Mouse (Mus musculus): ENCODE measurements around the gene Atxn2. TPM values are rescaled to one million over a fixed set of nuclear protein-coding genes. Genes with fewer than 3 reads are reported as not detected.
A peak's percentile ranks its signal among the peaks of the same experiment; 100 is the strongest.

Atxn2 gene
- polyA plus RNA-seq, 1 experiment from 2014 or later = 42.0 TPM

DNA sequence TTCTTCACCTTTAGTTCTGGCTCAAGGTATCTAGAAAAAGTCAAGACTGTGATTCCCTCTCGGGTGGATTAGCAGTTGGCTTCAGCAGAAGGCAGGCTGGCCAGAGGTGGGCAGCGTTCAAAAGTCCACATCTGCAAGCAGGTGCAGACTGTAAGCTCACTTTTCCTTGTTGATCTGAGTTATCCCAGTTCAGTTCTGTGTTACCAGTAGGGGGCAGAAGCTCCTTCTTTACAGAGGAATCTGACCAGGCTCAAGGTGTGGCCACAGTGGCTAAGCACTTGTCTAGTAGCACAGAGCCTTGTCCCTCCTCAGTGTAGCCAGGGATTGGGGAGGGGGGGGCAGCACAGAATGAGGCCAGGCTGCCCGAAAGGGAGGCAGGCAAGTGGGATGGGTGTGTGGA lies 103.9 kb downstream of the Atxn2 start:
- Histone ChIP-seq H3K4me3 (no peak overlapping the region), H3K9me3 (no peaks in the 10 kb centered on the region), H3K27ac (no peak overlapping the region), H3K4me1 (replicated peaks) (no peaks in the 10 kb centered on the region), H3K36me3 (peaks cover 98% of the 10 kb centered on the region), H3K27me3 (ENCODE audit: insufficient read depth, poor library complexity, severe bottlenecking) (no peaks in the 10 kb centered on the region)
- 72% methylated on average over 3 of the region's 3 CpGs for WGBS
- peak; percentile 36 for DNase-seq (ENCODE audit: low spot score)

DNA sequence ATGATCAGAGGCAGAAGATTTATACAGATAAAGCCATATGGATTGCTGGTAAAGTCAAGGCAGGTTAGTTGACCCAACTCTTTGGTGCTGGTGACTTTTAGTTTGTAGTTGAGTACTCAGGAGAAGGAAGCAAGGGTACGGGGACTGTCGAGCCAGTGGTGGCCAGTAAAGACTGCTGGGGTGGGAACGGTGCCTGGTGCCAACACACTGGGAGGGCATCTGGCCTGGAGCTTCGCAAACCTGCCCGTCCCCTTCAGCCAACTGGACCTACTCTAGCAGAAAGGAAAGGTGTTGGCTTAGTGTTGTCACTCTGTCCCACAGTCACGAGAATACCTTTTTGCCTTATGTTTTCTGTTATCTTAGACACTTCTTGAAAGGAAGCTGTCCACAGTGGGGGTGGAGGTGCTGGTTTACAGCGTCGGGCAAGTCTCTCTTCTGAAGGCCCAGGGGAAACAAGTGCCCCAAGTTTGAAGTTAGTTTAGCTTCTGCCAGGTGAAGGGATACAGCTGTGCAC lies 104.8 kb downstream of the Atxn2 start:
- H3K27ac ChIP-seq = no peak overlapping the region
- H3K9me3 ChIP-seq = no peaks in the 10 kb centered on the region
- 93% methylated on average over 8 of the region's 8 CpGs for WGBS
- H3K4me1 ChIP-seq (replicated peaks) = 0 out of 2 replicates have a peak, but pooled peaks cover 3% of the 10 kb centered on the region
- peaks cover 98% of the 10 kb centered on the region for H3K36me3 ChIP-seq
- H3K27me3 ChIP-seq (ENCODE audit: insufficient read depth, poor library complexity, severe bottlenecking) = no peaks in the 10 kb centered on the region
- no peak overlapping the region for H3K4me3 ChIP-seq
- DNase-seq (ENCODE audit: low spot score) = no peak

DNA sequence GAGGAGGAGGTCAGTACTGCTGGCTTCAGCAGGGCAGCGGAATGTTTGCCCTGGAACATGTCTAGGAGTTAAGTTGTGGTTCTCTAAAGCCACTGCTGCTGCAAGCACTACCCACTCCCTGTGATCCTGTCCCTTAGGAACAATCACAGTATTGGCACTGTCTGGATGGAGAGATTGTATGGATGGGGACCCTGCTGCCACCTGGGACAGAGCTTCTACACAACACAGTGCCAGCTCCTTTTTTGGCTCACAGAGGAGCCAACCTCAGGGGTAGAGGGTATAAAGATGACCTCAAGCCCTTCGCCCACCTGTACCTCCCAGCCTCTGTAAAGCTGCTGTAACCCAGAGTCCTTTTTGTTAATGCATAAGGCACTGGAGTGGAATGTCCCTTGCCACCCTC lies 105.5 kb downstream of the Atxn2 start:
- H3K27me3 ChIP-seq (ENCODE audit: insufficient read depth, poor library complexity, severe bottlenecking) = no peaks in the 10 kb centered on the region
- 0 out of 2 replicates have a peak, but pooled peaks cover 4% of the 10 kb centered on the region for H3K4me1 ChIP-seq (replicated peaks)
- no peak for DNase-seq (ENCODE audit: low spot score)
- H3K36me3 ChIP-seq = peaks cover 95% of the 10 kb centered on the region
- 96% methylated on average over 2 of the region's 2 CpGs for WGBS
- H3K9me3 ChIP-seq = no peaks in the 10 kb centered on the region
- no peak overlapping the region for H3K27ac ChIP-seq
- H3K4me3 ChIP-seq = no peak overlapping the region

DNA sequence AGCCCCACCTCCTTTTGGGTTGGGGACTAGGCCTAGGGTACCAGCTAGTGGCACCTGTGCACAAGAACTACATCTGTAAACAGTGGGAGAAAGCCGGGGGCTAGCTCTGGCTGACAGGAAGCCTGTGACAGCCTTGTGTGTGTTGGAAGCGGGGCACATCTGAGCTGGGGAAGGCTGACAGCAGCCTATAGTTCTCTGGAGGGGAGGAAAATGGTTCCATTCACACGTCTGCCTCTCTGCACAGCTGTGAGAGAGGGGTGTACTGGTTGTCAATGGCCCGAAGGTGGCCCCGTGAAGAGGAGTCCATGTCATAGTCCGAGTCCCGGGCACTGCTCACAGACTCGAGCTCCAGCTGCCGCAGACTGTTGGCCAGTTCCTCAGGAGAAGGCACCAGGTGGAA lies 106.4 kb downstream of the Atxn2 start:
- Histone ChIP-seq H3K4me3 (no peak overlapping the region), H3K27me3 (ENCODE audit: insufficient read depth, poor library complexity, severe bottlenecking) (no peaks in the 10 kb centered on the region), H3K27ac (no peak overlapping the region), H3K36me3 (peaks cover 88% of the 10 kb centered on the region), H3K4me1 (replicated peaks) (0 out of 2 replicates have a peak, but pooled peaks cover 4% of the 10 kb centered on the region), H3K9me3 (no peaks in the 10 kb centered on the region)
- 89% methylated on average over 9 of the region's 9 CpGs for WGBS
- no peak for DNase-seq (ENCODE audit: low spot score)

DNA sequence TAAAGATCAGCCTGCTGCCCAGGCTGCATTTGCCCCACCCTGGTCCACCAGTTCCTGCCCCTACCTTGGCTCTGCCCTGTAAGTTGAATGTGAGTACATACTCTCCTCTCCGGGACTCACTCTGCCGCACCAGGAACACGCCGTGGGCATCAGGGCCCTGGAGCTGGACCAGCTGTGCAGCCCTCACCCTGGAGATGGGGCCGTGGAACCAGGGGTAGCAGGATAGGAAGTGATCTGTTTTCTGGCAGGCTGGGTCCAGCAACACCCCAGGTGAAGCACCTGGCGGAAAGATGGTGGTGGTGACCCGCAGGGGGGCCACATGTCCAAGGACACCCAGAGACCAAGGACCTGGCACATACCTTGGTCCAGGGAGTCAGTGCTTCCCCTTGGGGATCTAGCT lies 107.3 kb downstream of the Atxn2 start:
- Histone ChIP-seq H3K9me3 (no peaks in the 10 kb centered on the region), H3K4me3 (no peak overlapping the region), H3K4me1 (replicated peaks) (peaks cover 11% of the 10 kb centered on the region), H3K27me3 (ENCODE audit: insufficient read depth, poor library complexity, severe bottlenecking) (no peaks in the 10 kb centered on the region), H3K36me3 (peaks cover 88% of the 10 kb centered on the region), H3K27ac (no peak overlapping the region)
- WGBS = 94% methylated on average over 7 of the region's 7 CpGs
- no peak for DNase-seq (ENCODE audit: low spot score)

DNA sequence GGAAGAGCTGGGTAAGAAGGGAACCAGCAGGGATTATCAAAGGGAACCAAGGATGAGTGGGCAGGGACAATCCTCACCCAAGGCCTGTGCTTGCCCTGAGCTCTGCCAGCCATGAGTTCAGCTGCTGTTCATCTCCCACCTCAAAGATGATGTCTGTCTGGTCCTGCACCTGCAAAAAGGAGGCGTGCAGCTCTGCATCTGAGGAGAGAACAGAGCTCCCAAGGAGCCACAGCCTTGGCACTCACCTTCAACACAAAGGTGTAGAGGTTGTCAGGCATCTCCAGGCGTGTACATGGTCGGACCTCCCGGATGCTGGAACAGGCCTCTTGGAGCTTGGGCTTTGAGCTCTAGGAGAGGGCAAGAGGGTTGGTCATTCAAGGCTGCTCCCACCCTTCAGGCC lies 107.7 kb downstream of the Atxn2 start:
- WGBS = 91% methylated on average over 4 of the region's 4 CpGs
- H3K27ac ChIP-seq = no peak overlapping the region
- no peaks in the 10 kb centered on the region for H3K27me3 ChIP-seq (ENCODE audit: insufficient read depth, poor library complexity, severe bottlenecking)
- H3K36me3 ChIP-seq = peaks cover 88% of the 10 kb centered on the region
- H3K4me3 ChIP-seq = no peak overlapping the region
- peaks cover 16% of the 10 kb centered on the region for H3K4me1 ChIP-seq (replicated peaks)
- no peaks in the 10 kb centered on the region for H3K9me3 ChIP-seq
- DNase-seq (ENCODE audit: low spot score) = no peak

DNA sequence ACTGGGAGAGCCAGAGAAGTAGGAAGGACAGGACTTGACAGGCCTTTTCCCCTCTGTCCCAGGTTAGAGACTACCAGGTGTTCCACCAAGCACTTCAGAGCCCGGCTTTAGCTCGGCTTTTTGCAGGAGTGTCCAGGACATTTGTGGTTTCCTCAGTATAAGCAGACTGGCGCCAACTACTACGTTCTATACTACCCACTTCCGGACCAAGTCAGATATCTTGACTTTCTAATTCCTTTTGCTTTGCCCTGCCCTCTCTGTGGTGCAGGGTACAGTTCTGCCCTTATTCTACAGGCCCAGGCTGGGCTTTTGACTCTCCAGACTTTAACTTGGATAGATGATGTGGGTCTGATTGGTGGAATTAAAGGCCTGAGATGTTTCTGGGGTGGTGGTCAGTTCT lies 108.4 kb downstream of the Atxn2 start:
- DNase-seq (ENCODE audit: low spot score) = no peak
- H3K4me1 ChIP-seq (replicated peaks) = peaks cover 22% of the 10 kb centered on the region
- peaks cover 88% of the 10 kb centered on the region for H3K36me3 ChIP-seq
- no peaks in the 10 kb centered on the region for H3K27me3 ChIP-seq (ENCODE audit: insufficient read depth, poor library complexity, severe bottlenecking)
- no peak overlapping the region for H3K27ac ChIP-seq
- WGBS = 95% methylated on average over 5 of the region's 5 CpGs
- H3K9me3 ChIP-seq = no peaks in the 10 kb centered on the region
- no peak overlapping the region for H3K4me3 ChIP-seq

DNA sequence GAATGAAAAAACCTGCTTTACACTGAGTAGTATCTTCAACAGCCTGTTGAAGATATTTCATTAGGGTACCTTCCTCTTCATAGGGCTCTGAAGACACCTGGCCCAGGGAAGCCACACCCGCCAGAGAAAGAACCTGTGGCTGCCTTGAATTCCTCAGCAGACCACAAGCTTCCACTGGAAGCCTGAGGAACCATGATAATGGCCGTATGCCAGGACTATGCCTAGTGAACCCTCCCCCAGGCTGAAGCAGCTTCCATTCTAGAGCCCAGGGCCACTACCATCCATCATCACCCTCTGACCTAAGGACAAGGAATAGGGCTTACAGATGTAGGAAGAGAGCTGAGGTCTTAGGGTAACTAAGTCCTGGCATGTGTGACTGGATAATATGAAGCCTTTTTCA lies 109.0 kb downstream of the Atxn2 start:
- Histone ChIP-seq H3K27ac (no peak overlapping the region), H3K4me3 (no peak overlapping the region), H3K9me3 (no peaks in the 10 kb centered on the region), H3K36me3 (peaks cover 89% of the 10 kb centered on the region), H3K4me1 (replicated peaks) (peaks cover 27% of the 10 kb centered on the region), H3K27me3 (ENCODE audit: insufficient read depth, poor library complexity, severe bottlenecking) (no peaks in the 10 kb centered on the region)
- 86% methylated on average over 2 of the region's 2 CpGs for WGBS
- no peak for DNase-seq (ENCODE audit: low spot score)

DNA sequence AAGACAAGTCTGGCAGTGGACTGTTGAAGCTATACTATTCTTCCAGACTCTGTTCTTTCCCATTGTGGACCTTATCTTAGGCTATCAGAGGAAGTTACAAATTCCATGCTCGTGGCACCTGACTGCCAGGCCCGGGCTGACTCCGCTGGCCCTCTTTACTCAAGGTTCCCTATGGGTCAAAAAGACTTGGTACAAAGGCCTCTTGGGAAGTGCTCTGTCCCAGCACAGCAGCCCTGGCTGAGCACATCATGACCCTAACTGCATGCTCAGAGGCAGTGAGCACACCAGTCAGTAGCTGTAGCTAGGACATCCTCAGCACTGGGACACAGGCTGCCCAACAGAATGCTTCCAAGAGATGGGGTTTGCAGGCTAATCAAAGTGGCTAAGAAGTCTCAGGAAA lies 109.5 kb downstream of the Atxn2 start:
- Histone ChIP-seq H3K4me1 (replicated peaks) (peaks cover 27% of the 10 kb centered on the region), H3K4me3 (no peak overlapping the region), H3K36me3 (peaks cover 89% of the 10 kb centered on the region), H3K27me3 (ENCODE audit: insufficient read depth, poor library complexity, severe bottlenecking) (no peaks in the 10 kb centered on the region), H3K27ac (no peak overlapping the region), H3K9me3 (no peaks in the 10 kb centered on the region)
- WGBS = 89% methylated on average over 3 of the region's 3 CpGs
- no peak for DNase-seq (ENCODE audit: low spot score)

DNA sequence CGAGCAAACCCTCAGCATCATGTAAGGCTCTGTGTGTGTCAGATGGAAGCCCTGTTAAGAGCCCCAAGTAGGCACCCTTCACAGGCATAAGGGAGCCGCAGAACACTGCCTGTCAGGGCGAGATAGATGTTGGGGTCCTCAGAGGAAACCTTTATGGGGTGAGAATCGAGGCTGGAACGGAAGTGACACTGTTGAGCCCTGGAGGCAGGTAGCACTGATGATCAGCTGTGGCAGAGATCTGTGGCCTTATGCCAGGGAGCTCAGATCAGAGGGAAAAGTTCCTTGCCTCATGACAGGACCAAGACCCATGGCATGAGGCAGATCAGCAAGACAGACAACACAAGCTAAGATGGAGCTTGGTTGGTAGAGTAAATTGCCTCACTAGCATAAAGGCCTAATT lies 110.0 kb downstream of the Atxn2 start:
- Histone ChIP-seq H3K27ac (no peak overlapping the region), H3K36me3 (peaks cover 89% of the 10 kb centered on the region), H3K4me3 (no peak overlapping the region), H3K4me1 (replicated peaks) (peaks cover 27% of the 10 kb centered on the region), H3K9me3 (no peaks in the 10 kb centered on the region), H3K27me3 (ENCODE audit: insufficient read depth, poor library complexity, severe bottlenecking) (no peaks in the 10 kb centered on the region)
- WGBS = 92% methylated on average over 5 of the region's 5 CpGs
- DNase-seq (ENCODE audit: low spot score) = no peak

DNA sequence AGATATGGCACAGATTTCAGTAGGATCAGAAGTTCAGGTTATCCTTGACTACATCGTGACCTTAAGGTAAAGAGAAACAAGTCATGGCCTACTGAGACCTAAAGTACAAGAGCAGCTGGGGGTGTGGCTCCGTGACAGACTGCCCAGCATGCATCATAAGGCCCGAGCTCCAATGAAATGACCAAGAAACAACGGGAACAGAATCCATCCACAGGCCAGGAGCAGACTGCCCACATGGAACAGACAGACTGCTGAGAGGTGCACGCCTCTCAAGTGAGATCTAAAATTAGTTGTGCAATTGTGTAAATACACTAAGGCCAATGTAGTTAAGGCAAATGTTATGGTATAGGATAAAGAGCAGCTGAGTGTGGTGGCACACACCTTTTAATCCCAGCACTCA lies 110.4 kb downstream of the Atxn2 start:
- Histone ChIP-seq H3K36me3 (peaks cover 89% of the 10 kb centered on the region), H3K9me3 (no peaks in the 10 kb centered on the region), H3K27me3 (ENCODE audit: insufficient read depth, poor library complexity, severe bottlenecking) (peaks cover 1% of the 10 kb centered on the region), H3K4me1 (replicated peaks) (peaks cover 27% of the 10 kb centered on the region), H3K4me3 (no peak overlapping the region), H3K27ac (no peak overlapping the region)
- 78% methylated on average over 5 of the region's 5 CpGs for WGBS
- DNase-seq (ENCODE audit: low spot score) = no peak

DNA sequence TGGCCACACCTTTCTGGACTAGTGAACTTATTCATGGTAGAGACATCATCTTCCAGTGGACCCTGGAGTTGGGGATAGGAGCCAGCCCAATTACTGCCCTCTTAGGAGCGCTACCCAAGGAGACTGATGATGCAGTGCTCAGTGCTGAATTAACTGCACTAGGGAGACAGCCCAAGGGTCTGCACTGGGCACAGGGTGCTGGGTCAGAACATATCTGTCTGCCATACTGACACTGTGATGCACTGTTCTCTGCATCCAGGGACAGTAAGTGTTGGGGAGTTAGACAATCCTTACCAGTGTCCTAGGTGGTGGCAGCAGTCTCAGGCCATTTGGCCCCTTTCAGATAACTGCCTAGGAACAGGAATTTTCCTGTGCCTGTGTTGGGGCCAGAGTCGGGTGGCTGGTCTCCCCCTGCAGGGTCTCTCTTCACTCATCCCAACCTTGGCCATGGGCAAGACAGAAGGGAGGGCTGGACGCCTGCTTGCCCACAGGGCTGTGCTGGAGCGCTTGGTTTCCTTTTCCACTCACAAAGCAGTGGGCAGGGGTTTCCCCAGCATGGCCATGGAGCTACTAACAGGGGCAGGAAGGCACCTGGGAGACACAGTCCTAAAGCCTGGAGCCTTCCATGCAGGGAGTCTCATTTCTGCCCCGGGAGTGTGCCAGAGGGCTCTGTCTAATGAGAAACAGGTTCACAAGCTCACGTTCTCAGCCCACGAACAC lies 111.8 kb downstream of the Atxn2 start:
- DNase-seq (ENCODE audit: low spot score) = no peak
- Histone ChIP-seq H3K4me1 (replicated peaks) (peaks cover 27% of the 10 kb centered on the region), H3K27ac (peak overlapping the region; percentile 26; the same call in 1 of the 2 replicates), H3K9me3 (no peaks in the 10 kb centered on the region), H3K4me3 (no peak overlapping the region), H3K27me3 (ENCODE audit: insufficient read depth, poor library complexity, severe bottlenecking) (peaks cover 15% of the 10 kb centered on the region), H3K36me3 (peaks cover 88% of the 10 kb centered on the region)
- 79% methylated on average over 7 of the region's 7 CpGs for WGBS

DNA sequence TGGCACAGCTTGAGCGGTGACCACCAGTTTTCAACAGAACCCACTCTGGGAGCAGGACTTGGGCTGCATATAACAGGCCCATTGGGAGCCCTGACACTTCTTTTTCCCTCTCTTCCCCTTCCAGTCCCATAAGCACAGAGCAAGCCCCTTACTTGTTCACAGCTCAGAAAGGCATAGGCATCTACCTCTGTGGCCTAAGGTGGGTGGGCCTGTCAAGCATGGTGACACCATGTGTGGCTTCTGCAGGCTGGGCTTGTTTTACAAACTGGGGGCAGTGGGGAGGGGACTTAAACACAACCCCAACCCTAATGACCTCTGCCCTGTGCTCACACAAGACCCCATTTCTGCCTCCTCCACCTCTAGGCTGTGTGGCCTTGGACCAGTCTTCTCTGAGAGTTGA lies 112.5 kb downstream of the Atxn2 start:
- DNase-seq (ENCODE audit: low spot score) = no peak
- 100% methylated on average over 1 of the region's 1 CpGs for WGBS
- Histone ChIP-seq H3K27ac (peak overlapping the region; percentile 78; the same call in 1 of the 2 replicates), H3K4me1 (replicated peaks) (peaks cover 34% of the 10 kb centered on the region), H3K9me3 (no peaks in the 10 kb centered on the region), H3K36me3 (peaks cover 81% of the 10 kb centered on the region), H3K4me3 (no peak overlapping the region), H3K27me3 (ENCODE audit: insufficient read depth, poor library complexity, severe bottlenecking) (peaks cover 23% of the 10 kb centered on the region)
